Mouse (Mus musculus): ENCODE data around the gene Efna2.

DNA sequence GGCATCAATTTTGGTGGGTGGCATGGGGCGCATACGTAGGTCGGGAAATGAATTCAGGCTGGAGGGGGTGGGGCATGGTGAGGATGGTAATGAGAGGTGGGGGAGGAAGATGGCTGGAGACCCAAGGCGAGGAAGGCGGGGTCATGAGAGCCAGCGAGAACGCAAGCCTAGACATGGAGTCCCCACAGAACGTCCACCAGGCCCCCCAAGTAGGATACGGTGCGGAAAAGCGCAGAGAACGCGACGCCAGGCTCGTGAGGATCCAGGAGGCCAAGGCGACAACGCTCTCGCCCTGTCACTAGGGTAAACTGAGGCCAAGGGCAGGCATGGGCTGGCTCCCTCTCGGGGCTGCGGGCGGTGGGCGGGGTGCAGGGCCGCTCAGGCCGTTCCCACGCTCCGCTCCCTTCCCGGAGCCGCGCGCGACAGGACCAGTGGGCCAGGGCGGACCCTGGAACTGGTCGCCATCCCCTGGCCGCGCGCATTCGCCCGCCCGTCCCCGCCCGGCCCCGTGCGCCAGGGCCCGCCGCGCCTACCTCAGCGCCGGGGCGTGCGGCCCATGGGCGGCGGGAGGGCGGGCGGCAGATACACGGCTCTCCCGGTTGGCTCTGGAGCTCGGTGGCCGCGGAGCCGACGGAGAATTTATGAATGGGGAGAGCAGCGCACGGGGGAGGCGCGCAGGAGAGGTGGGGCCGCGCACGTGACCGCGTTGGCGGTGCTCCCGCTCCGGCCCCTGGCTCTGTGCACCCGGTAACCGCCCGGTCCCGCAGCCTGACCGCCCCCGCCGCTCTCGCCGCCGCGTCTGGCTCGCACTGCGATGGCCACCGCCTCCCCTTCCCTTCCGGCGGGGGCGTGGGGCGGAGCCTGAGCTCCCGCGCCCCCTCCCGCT, 40.5 kb upstream of the Efna2 start, which contains the start of gene Atp5d:
- TF ChIP-seq NANOG (IDR thresholded peaks at IDR 0.05; ENCODE audit: borderline replicate concordance, low read length) (no peak), CTCF (conservative IDR thresholded peaks at IDR 0.05; ENCODE audit: low read length) (no peak), POU5F1 (IDR thresholded peaks at IDR 0.05; ENCODE audit: borderline replicate concordance, low read length) (no peak)
